Mouse (Mus musculus) MEL (cell line): ENCODE data around the gene 1700001P01Rik. TPM values are rescaled to one million over a fixed set of nuclear protein-coding genes. Genes with fewer than 3 reads are reported as not detected.

Experiments
- DNase-seq: peaks from one replicate; pipeline ENCODE4 v3.0.0; 2011; ENCODE audit warnings: low read depth, low spot score
- H3K27ac ChIP-seq: 2 replicates; pipeline ENCODE4 v1.5.1; 2012; ENCODE audit warnings: low read depth, mild to moderate bottlenecking, control low read depth, low read length, moderate library complexity; ENCODE audit not compliant: control insufficient read depth
- H3K27me3 ChIP-seq, 2 experiments: fragments of 150-350 bp in 1 of 2; sonication (generic) in 1 of 2; 2 replicates each; pipeline ENCODE4 v1.6.1; 2012; ENCODE audit warnings: low read length in 2 of 2, mild to moderate bottlenecking in 2 of 2, improper control_type of control experiment in 1 of 2, moderate library complexity in 1 of 2; ENCODE audit not compliant: insufficient read depth in 2 of 2, control insufficient read depth in 1 of 2
- H3K36me3 ChIP-seq, 2 experiments: 2 replicates each; pipeline ENCODE4 v1.6.1; 2012 to 2014; ENCODE audit warnings: low read length in 2 of 2, improper control_type of control experiment in 1 of 2, inconsistent platforms in 1 of 2, mild to moderate bottlenecking in 1 of 2; ENCODE audit not compliant: insufficient read depth in 2 of 2, control insufficient read depth in 1 of 2
- H3K4me1 ChIP-seq, 2 experiments: fragments of 150-350 bp in 1 of 2; sonication (generic) in 1 of 2; 2 replicates each; pipeline ENCODE4 v1.6.1; 2012; ENCODE audit warnings: low read length in 2 of 2, improper control_type of control experiment in 1 of 2, mild to moderate bottlenecking in 1 of 2; ENCODE audit not compliant: insufficient read depth in 2 of 2, control insufficient read depth in 1 of 2
- H3K4me3 ChIP-seq, 2 experiments: fragments of 150-350 bp in 1 of 2; sonication (generic) in 1 of 2; 2 replicates each; pipeline ENCODE4 v1.5.1; 2012; ENCODE audit warnings: low read depth in 2 of 2, low read length in 2 of 2, mild to moderate bottlenecking in 2 of 2, moderate library complexity in 2 of 2, control low read depth in 1 of 2, improper control_type of control experiment in 1 of 2; ENCODE audit not compliant: control insufficient read depth in 1 of 2, insufficient read depth in 1 of 2
- H3K79me2 ChIP-seq: 2 replicates; pipeline ENCODE4 v1.6.1; 2012; ENCODE audit warnings: mild to moderate bottlenecking, low read length, moderate library complexity; ENCODE audit not compliant: control insufficient read depth, poor library complexity, insufficient read depth
- H3K9ac ChIP-seq: 2 replicates; pipeline ENCODE4 v1.6.1; 2012; ENCODE audit warnings: low read depth, mild to moderate bottlenecking, control low read depth, low read length, moderate library complexity; ENCODE audit not compliant: control insufficient read depth, poor library complexity, severe bottlenecking
- H3K9me3 ChIP-seq: fragments of 150-350 bp; sonication (generic); replicated peaks from 2 replicates; pipeline ENCODE4 v1.6.1; 2012; ENCODE audit warnings: mild to moderate bottlenecking, low read length, improper control_type of control experiment, moderate library complexity; ENCODE audit not compliant: insufficient read depth
- BHLHE40 ChIP-seq: IDR thresholded peaks from 2 replicates; pipeline ENCODE4 v1.6.1; 2012; ENCODE audit warnings: low read depth, mild to moderate bottlenecking, inconsistent platforms, low read length, improper control_type of control experiment, borderline replicate concordance
- CHD1 ChIP-seq: IDR thresholded peaks from 2 replicates; pipeline ENCODE4 v1.6.1; 2012; ENCODE audit warnings: low read depth, mild to moderate bottlenecking, inconsistent platforms, low read length, improper control_type of control experiment
- CHD2 ChIP-seq: IDR thresholded peaks from 2 replicates; pipeline ENCODE4 v1.6.1; 2011; ENCODE audit warnings: low read length, improper control_type of control experiment
- CTCF ChIP-seq, 3 experiments: IDR thresholded peaks in 2 of 3; conservative IDR thresholded peaks in 1 of 3; 2 replicates each; pipeline ENCODE4 v1.5.1; 2011 to 2012; ENCODE audit warnings: low read length in 3 of 3, low read depth in 2 of 3, mild to moderate bottlenecking in 2 of 3, improper control_type of control experiment in 1 of 3, inconsistent platforms in 1 of 3, mixed read lengths in 1 of 3, moderate library complexity in 1 of 3; ENCODE audit not compliant: control insufficient read depth in 1 of 3, insufficient read depth in 1 of 3, poor library complexity in 1 of 3, severe bottlenecking in 1 of 3
- GABPA ChIP-seq: IDR thresholded peaks from 2 replicates; pipeline ENCODE4 v1.6.1; 2012; ENCODE audit warnings: low read depth, mild to moderate bottlenecking, inconsistent platforms, low read length, improper control_type of control experiment, moderate library complexity
- GATA1 ChIP-seq: IDR thresholded peaks from 2 replicates; pipeline ENCODE4 v1.6.1; 2011; ENCODE audit warnings: low read depth, low read length, improper control_type of control experiment
- MAX ChIP-seq: IDR thresholded peaks from 2 replicates; pipeline ENCODE4 v1.6.1; 2011; ENCODE audit warnings: low read length, improper control_type of control experiment
- MAZ ChIP-seq: IDR thresholded peaks from 2 replicates; pipeline ENCODE4 v1.6.1; 2012; ENCODE audit warnings: low read depth, mild to moderate bottlenecking, inconsistent platforms, low read length, improper control_type of control experiment
- MYB ChIP-seq: IDR thresholded peaks from 2 replicates; pipeline ENCODE4 v1.6.1; 2011; ENCODE audit warnings: mild to moderate bottlenecking, low read depth, low read length, improper control_type of control experiment
- TBP ChIP-seq: IDR thresholded peaks from 2 replicates; pipeline ENCODE4 v1.8.0; 2011; ENCODE audit warnings: low read depth, low read length, improper control_type of control experiment
- TCF12 ChIP-seq: IDR thresholded peaks from 2 replicates; pipeline ENCODE4 v1.6.1; 2014; ENCODE audit warnings: low read depth, mild to moderate bottlenecking, inconsistent platforms, low read length, improper control_type of control experiment, moderate library complexity
- UBTF ChIP-seq: IDR thresholded peaks from 2 replicates; pipeline ENCODE4 v1.6.1; 2012; ENCODE audit warnings: low read depth, mild to moderate bottlenecking, inconsistent platforms, low read length, improper control_type of control experiment, moderate library complexity, borderline replicate concordance; ENCODE audit not compliant: insufficient read depth
- USF1 ChIP-seq: IDR thresholded peaks from 2 replicates; pipeline ENCODE4 v1.6.1; 2014; ENCODE audit warnings: low read depth, mild to moderate bottlenecking, inconsistent platforms, low read length, improper control_type of control experiment, moderate library complexity
- ZC3H11A ChIP-seq: IDR thresholded peaks from 2 replicates; pipeline ENCODE4 v1.6.1; 2012; ENCODE audit warnings: low read depth, mild to moderate bottlenecking, inconsistent platforms, low read length, improper control_type of control experiment
- ZNF384 ChIP-seq: IDR thresholded peaks from 2 replicates; pipeline ENCODE4 v1.6.1; 2012; ENCODE audit warnings: low read depth, mild to moderate bottlenecking, inconsistent platforms, low read length, improper control_type of control experiment
- polyA plus RNA-seq, 2 experiments: library from polyadenylated mRNA; stranded (reverse) in 1 of 2; unstranded in 1 of 2; fragments of >175 nt in 1 of 2; fragments of >200 nt in 1 of 2; gene quantifications; 2 replicates each; pipeline versions ENCODE4 v1.2.1 to v1.2.4; 2012; ENCODE audit warnings: low replicate concordance in 2 of 2, low read depth in 1 of 2; ENCODE audit not compliant: insufficient read length in 2 of 2, insufficient read depth in 1 of 2, missing spikeins in 1 of 2
- total RNA-seq: library from RNA; depleted of rRNA; stranded (reverse); fragments of 300-350 nt; gene quantifications from 2 replicates; pipeline ENCODE4 v1.2.3, GENCODE M21; 2012

The 1700001P01Rik gene
- total and polyA plus RNA-seq, 3 experiments: 0.43 to 0.69 TPM; not detected in 1

DNA sequence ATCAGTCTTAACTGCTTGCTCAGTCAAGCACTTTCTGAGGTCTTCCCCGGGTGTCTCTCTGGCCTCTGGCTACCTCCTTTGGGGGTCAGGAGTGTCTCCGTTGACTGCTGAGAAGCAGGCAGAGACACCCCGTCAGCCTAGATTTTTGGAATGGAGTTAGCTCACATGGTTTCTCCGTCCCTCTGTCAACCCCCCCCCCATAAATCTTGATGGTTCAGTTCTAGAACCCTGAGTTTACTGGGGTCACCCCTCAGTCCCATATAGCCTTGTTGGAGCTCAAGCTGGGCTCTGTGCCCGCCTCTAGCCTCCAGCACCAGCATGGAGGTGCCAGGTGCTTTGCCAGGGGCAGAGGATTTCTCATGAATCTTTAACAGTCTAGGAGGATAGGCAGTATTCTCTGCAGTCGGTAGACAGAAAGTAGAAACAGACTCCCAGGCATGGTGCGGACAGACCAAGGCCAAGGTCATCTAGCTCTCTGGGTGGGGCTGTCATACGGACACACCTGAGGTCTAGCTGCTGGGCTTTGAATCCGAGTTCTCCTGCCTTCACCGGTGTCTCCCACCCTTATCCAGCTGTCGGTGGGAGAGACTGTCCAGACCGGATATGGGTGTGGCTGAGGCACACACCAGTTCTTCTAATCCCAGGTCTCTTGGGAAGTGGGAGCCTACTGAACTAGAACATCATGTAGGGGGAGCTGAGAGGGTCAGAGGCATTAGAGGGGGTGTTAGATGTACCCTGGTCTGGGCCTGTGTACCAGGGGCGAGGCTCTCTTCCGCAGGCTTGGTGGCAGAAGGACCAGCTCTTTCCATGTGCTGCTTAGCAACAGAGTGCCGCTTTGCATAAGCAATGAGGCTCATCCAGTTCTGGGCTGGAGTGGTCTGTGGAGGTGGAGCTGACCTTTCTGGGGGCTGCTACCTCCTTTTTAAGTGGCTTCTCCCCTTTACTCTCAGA, 30.2 kb upstream of the 1700001P01Rik start:
- H3K4me3 ChIP-seq: no peak overlapping the region
- H3K79me2 ChIP-seq: peaks cover 5% of the 10 kb centered on the region; the same call in 1 of the 2 replicates
- H3K27me3 ChIP-seq: no peaks in the 10 kb centered on the region
- no peak for DNase-seq
- no peak for TF ChIP-seq TCF12
- TF ChIP-seq GABPA: no peak
- no peak for TF ChIP-seq BHLHE40
- TF ChIP-seq UBTF: no peak
- no peak for TF ChIP-seq TBP
- no peak for TF ChIP-seq CHD1
- no peak for TF ChIP-seq CHD2
- TF ChIP-seq CTCF (IDR thresholded peaks at IDR 0.05 in 2 of 3, conservative IDR thresholded peaks at IDR 0.05 in 1 of 3; ENCODE audit: control insufficient read depth in 1 of 3, insufficient read depth in 1 of 3, low read depth in 2 of 3, low read length in 3 of 3, poor library complexity in 1 of 3, severe bottlenecking in 1 of 3): no peak
- no peak for TF ChIP-seq ZC3H11A
- no peak for TF ChIP-seq GATA1
- no peak for TF ChIP-seq MAZ
- no peak overlapping the region for H3K27ac ChIP-seq
- peaks cover 0 to 19% of the 10 kb centered on the region in 2 experiments; a peak in 2 of 4 replicates for H3K36me3 ChIP-seq
- H3K9ac ChIP-seq: no peak overlapping the region
- peaks cover 2 to 28% of the 10 kb centered on the region in 2 experiments for H3K4me1 ChIP-seq
- H3K9me3 ChIP-seq: no peaks in the 10 kb centered on the region

DNA sequence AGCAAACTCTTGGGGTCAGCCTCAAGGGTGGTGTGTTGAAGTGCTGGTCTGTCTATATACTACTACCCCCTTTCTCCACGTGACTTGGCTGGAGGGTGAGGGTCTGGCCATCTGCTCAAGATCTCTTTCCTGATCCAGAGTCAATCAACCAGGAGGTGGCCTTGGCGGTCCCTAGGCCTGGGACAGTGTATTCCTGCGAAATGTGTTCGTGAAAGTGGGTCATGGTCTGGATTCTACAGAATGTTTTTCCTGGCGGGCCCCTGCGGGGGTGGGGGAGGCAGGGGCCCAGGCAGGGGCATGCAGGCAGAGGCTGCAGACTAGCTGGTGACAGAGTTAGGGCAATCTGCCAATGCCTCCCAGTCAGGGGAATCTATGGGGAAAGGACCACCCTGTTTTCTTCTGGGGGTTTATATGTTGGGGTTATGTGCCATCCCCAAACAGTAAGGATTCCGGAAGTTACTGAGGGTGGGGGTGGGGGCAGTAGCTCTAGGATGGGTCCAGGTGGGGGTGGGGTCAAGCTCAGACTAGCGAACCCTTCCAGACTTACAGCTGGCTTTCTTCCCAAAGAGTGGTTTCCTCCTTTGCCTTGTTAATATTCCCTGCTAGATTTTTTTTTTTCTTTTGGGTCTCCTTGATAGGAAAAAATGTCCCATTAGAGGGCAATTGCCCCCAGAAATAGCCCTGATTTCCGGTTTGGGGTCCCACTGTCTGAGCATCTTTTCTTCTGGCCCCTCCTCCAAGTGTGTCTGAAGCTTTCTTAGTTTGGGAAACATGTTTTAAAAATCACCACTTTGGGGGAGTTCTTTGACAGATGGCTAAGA, 29.3 kb upstream of the 1700001P01Rik start:
- no peak overlapping the region for H3K9ac ChIP-seq
- H3K36me3 ChIP-seq: peaks cover 0 to 12% of the 10 kb centered on the region in 2 experiments; a peak in 2 of 4 replicates
- peaks cover 13% of the 10 kb centered on the region; the same call in 1 of the 2 replicates for H3K79me2 ChIP-seq
- H3K27ac ChIP-seq: no peak overlapping the region
- no peaks in the 10 kb centered on the region for H3K27me3 ChIP-seq
- H3K4me1 ChIP-seq: peaks cover 2 to 22% of the 10 kb centered on the region in 2 experiments
- H3K9me3 ChIP-seq: no peaks in the 10 kb centered on the region
- DNase-seq: no peak
- no peak overlapping the region for H3K4me3 ChIP-seq
- no peak for TF ChIP-seq ZNF384
- TF ChIP-seq ZC3H11A: no peak
- no peak for TF ChIP-seq MYB
- no peak for TF ChIP-seq CHD2
- TF ChIP-seq MAX: no peak
- no peak for TF ChIP-seq GATA1
- no peak for TF ChIP-seq GABPA
- no peak for TF ChIP-seq MAZ
- TF ChIP-seq USF1: no peak
